Mouse (Mus musculus) embryonic facial prominence, embryonic 14.5 days (tissue): ENCODE data around the gene Eef1akmt3. TPM values are rescaled to one million over a fixed set of nuclear protein-coding genes. Genes with fewer than 3 reads are reported as not detected.

Experiments used
- ATAC-seq: fragments of 200-750 bp; cut with Nextera tagmentation; 2 replicates; pipeline ENCODE4 v1.8.0; 2017; ENCODE audit warnings: low read depth, moderate number of reproducible peaks, moderate TSS enrichment
- DNase-seq: peaks from one replicate; pipeline ENCODE4 v3.0.0-alpha.2; 2015; ENCODE audit warnings: low spot score
- H3K27ac ChIP-seq: fragments of 300-500 bp; sonication (generic); replicated peaks from 2 replicates; pipeline ENCODE4 v1.5.1; 2014; ENCODE audit warnings: low read depth, mild to moderate bottlenecking, low read length, moderate library complexity
- H3K27me3 ChIP-seq: fragments of 300-500 bp; sonication (generic); replicated peaks from 2 replicates; pipeline ENCODE4 v1.6.1; 2014; ENCODE audit warnings: low read length; ENCODE audit not compliant: control insufficient read depth, insufficient read depth
- H3K36me3 ChIP-seq: fragments of 300-500 bp; sonication (generic); 2 replicates; pipeline ENCODE4 v1.6.1; 2014; ENCODE audit warnings: low read length, mixed read lengths; ENCODE audit not compliant: control insufficient read depth, insufficient read depth
- H3K4me1 ChIP-seq: fragments of 300-500 bp; sonication (generic); 2 replicates; pipeline ENCODE4 v1.6.1; 2014; ENCODE audit warnings: antibody characterized with exemption, low read length; ENCODE audit not compliant: control insufficient read depth, insufficient read depth
- H3K4me2 ChIP-seq: fragments of 300-500 bp; sonication (generic); 2 replicates; pipeline ENCODE4 v1.6.1; 2014; ENCODE audit warnings: low read depth, mild to moderate bottlenecking, low read length, moderate library complexity, mixed read lengths
- H3K4me3 ChIP-seq: fragments of 300-500 bp; sonication (generic); 2 replicates; pipeline ENCODE4 v1.5.1; 2014; ENCODE audit warnings: low read depth, mild to moderate bottlenecking, low read length
- H3K9ac ChIP-seq: fragments of 300-500 bp; sonication (generic); 2 replicates; pipeline ENCODE4 v1.6.1; 2014; ENCODE audit warnings: low read depth, mild to moderate bottlenecking, low read length, moderate library complexity, mixed read lengths
- H3K9me3 ChIP-seq: fragments of 300-500 bp; sonication (generic); 2 replicates; pipeline ENCODE4 v1.6.1; 2016; ENCODE audit warnings: low read length; ENCODE audit not compliant: control insufficient read depth
- WGBS: fragments of 180-500 bp; shearing (Covaris S2); extraction: QIAGEN DNeasy Blood & Tissue Kit; methylation state at CpG from one replicate; pipeline ENCODE4 v1.1.7; 2014; 5-methylcytosine and 5-hydroxymethylcytosine counted together
- microRNA counts: library from miRNA; unstranded; fragments of <30 nt; microRNA quantifications from one replicate; lab custom pipeline; 2017
- microRNA-seq: library from miRNA; unstranded; fragments of <30 nt; microRNA quantifications from one replicate; pipeline ENCODE4, GENCODE M21; 2016; ENCODE audit warnings: borderline number of aligned reads
- polyA plus RNA-seq: library from polyadenylated mRNA; unstranded; fragments of >200 nt; fragmentation: Nextera tagmentation; extraction: Ambion mirVana; gene quantifications from 2 replicates; pipeline ENCODE4 v1.2.1, GENCODE M21; 2014

The Eef1akmt3 gene
- polyA plus RNA-seq, 1 experiment from 2014 or later: 1.0 TPM

GRCm38 (mm10) chr10:126983193-126983725, 58.1 kb downstream of the Eef1akmt3 start:
- H3K9me3 ChIP-seq: no peaks in the 10 kb centered on the region
- H3K4me1 ChIP-seq: peaks cover 75% of the 10 kb centered on the region
- H3K36me3 ChIP-seq: peaks cover 7% of the 10 kb centered on the region; the same call in 1 of the 2 replicates
- peak overlapping the region; percentile 91 for H3K4me2 ChIP-seq
- H3K27me3 ChIP-seq: no peaks in the 10 kb centered on the region
- DNase-seq (no peak), ATAC-seq (no peak)
- peak overlapping the region; percentile 98 for H3K9ac ChIP-seq
- H3K27ac ChIP-seq: peak overlapping the region; percentile 77; the same call in 1 of the 2 replicates
- 44% methylated on average over 14 of the region's 14 CpGs for WGBS
- H3K4me3 ChIP-seq: peak overlapping the region; percentile 98

GRCm38 (mm10) chr10:126981746-126982145, 59.6 kb downstream of the Eef1akmt3 start:
- Histone ChIP-seq H3K9me3 (no peaks in the 10 kb centered on the region), H3K4me2 (peak overlapping the region; percentile 91), H3K9ac (peak overlapping the region; percentile 98), H3K27me3 (no peaks in the 10 kb centered on the region), H3K36me3 (peaks cover 7% of the 10 kb centered on the region; the same call in 1 of the 2 replicates), H3K4me1 (peaks cover 68% of the 10 kb centered on the region), H3K4me3 (peak overlapping the region; percentile 98), H3K27ac (peak overlapping the region; percentile 53; the same call in 1 of the 2 replicates)
- ATAC-seq: no peak
- 49% methylated on average over 3 of the region's 3 CpGs for WGBS
- peak; percentile 71 for DNase-seq

MicroRNAs within 50 kb of the gene (microRNA counts, 519-probe panel; counts per million panel counts)
- microRNA mmu-miR-26a (lab: Ali Mortazavi, UCI): 2,601 counts per million, percentile 54 among the panel's probes with 10 or more counts
- 19.3 counts per million for microRNA mmu-miR-546 (lab: Ali Mortazavi, UCI)

Small RNA genes lying within 50 kb of the gene (microRNA-seq; reads per million reads assigned to microRNA genes)
- gene Mir26a-2 (57.9 reads per million, percentile 47 among the genes with 10 or more reads in this experiment), gene Mir546 (not detected)

Other genes starting within 250 kb of the Eef1akmt3 start
- gene Atp23, start 140.2 kb downstream of the Eef1akmt3 start, polyA plus RNA-seq: 16.7 and 20.6 TPM in 2 replicates
- gene Ctdsp2, start 62.8 kb downstream of the Eef1akmt3 start, polyA plus RNA-seq: 109 and 116 TPM in 2 replicates
- 7.8 and 9.0 TPM in 2 replicates for gene Avil, start 40.8 kb downstream of the Eef1akmt3 start, polyA plus RNA-seq
- gene Tsfm, start 10.7 kb downstream of the Eef1akmt3 start, polyA plus RNA-seq: 61.0 and 61.3 TPM in 2 replicates
- gene Mettl1, start 99 bp downstream of the Eef1akmt3 start, polyA plus RNA-seq: 47.7 and 55.9 TPM in 2 replicates
- gene Cyp27b1, start 6.7 kb upstream of the Eef1akmt3 start, polyA plus RNA-seq: 0.13 and 0.29 TPM in 2 replicates
- 1.5 and 2.0 TPM in 2 replicates for gene March9, start 18.7 kb upstream of the Eef1akmt3 start, polyA plus RNA-seq
- 1,371 and 1,625 TPM in 2 replicates for gene Cdk4, start 22.0 kb upstream of the Eef1akmt3 start, polyA plus RNA-seq
- 51.8 and 53.6 TPM in 2 replicates for gene Tspan31, start 28.8 kb upstream of the Eef1akmt3 start, polyA plus RNA-seq
- 0.45 and 0.72 TPM in 2 replicates for gene Agap2, start 33.8 kb upstream of the Eef1akmt3 start, polyA plus RNA-seq
- gene Os9, start 79.6 kb upstream of the Eef1akmt3 start, polyA plus RNA-seq: 59.3 and 62.9 TPM in 2 replicates
- 9.0 and 9.8 TPM in 2 replicates for gene B4galnt1, start 123.7 kb upstream of the Eef1akmt3 start, polyA plus RNA-seq
- gene Slc26a10, start 139.1 kb upstream of the Eef1akmt3 start, polyA plus RNA-seq: 0.86 and 1.7 TPM in 2 replicates
- gene Arhgef25, start 148.6 kb upstream of the Eef1akmt3 start, polyA plus RNA-seq: 76.7 and 87.7 TPM in 2 replicates
- gene Dtx3, start 154.2 kb upstream of the Eef1akmt3 start, polyA plus RNA-seq: 112 and 120 TPM in 2 replicates
- 19.3 and 20.7 TPM in 2 replicates for gene Pip4k2c, start 170.1 kb upstream of the Eef1akmt3 start, polyA plus RNA-seq
- 13.7 and 14.6 TPM in 2 replicates for gene Kif5a, start 221.8 kb upstream of the Eef1akmt3 start, polyA plus RNA-seq
- gene Dctn2, start 224.9 kb upstream of the Eef1akmt3 start, polyA plus RNA-seq: 166 and 186 TPM in 2 replicates
- 15.8 and 17.6 TPM in 2 replicates for gene Mbd6, start 247.5 kb upstream of the Eef1akmt3 start, polyA plus RNA-seq